Mouse (Mus musculus) right cerebral cortex, postnatal 25 days (tissue): ENCODE measurements around the gene Cyp26c1.

Experiments used
- DNase-seq: peaks from one replicate; pipeline ENCODE4 v3.0.0; 2022

The Cyp26c1 gene

DNA sequence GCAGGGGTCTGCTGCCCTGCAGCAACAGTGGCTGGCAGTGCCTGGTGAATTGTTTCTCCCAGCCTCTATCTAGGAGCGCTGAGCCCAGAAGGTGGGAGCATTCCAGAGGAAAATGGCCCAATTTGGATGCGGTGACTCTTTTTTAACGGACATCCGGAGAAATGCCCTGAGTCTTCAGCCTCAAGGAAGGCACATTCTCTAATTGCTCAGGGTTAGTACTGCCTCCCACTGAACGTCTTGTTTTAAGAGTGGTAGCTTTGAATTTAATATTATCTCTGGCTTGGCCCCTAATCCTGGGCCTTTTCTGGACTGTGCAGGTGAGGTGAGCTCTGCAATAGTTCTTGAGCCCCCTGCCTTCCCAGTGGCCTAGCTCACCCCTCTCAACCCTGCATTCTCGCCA, at the start of gene Cyp26c1:
Gene Cyp26c1 (plus strand): TSS at position 301 of the 400 bp plus-strand sequence.
- no peak for DNase-seq

DNA sequence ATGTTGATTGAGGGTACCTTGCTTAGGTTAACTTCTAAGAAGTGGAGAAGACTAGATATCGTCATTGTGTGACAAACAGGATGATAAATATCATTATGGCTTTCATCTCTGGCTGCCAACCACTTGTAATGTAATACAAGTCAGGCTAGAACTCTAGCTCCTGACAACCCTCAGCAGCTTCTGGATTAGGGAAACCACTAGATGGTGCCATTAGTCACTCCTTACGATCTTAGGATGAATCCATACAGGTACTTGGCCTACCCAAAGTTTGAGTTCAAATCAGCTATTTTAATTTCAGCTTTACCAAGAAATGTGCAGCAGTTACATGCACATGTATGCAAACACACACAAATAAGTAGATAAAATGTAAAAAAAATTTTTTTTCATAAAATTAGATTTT, 37.4 kb upstream of the Cyp26c1 start:
- no peak for DNase-seq

- no peak for DNase-seq
Observed at GRCm38 (mm10) chr19:37650526-37650925, 34.9 kb upstream of the Cyp26c1 start.

- no peak for DNase-seq
Observed at GRCm38 (mm10) chr19:37654012-37654411, 31.4 kb upstream of the Cyp26c1 start.

DNA sequence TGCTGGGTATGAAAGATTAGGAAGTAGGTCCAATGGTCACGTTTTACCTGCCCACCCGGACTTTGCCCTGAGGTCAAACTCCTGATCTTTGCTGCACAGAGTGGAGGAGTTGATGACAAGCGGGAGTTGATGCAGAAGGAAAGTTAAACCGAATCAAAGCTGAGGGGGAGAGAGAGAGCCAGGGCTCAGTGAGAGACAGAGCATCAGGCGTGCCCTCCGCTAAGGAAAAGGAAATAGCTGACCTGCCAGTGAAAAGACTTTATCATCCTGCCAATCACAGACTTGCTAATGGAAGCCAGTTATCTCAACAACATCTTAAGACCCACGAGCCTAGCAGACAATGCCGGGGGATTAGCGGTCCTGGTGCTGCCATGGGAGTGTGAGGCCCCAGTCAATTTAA, 28.9 kb upstream of the Cyp26c1 start:
- no peak for DNase-seq

DNA sequence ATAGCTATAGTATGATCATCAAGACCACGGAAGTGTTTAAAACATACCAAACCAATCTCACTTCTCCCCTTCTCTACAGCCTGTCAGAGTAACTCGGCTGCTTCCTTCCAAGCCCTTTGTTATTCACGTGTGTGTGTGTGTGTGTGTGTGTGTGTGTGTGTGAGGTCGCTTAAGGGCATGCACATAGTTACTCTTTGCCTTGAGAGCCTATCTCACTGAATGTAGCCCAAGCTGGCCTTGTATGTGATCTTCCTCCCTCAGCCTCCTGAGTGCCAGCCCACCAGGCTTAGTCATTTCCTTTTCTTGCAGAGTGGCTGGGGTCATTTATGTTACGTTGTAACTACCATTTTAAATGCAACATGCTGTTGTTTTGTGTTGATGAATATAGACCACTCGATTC, 20.1 kb upstream of the Cyp26c1 start:
- no peak for DNase-seq

DNA sequence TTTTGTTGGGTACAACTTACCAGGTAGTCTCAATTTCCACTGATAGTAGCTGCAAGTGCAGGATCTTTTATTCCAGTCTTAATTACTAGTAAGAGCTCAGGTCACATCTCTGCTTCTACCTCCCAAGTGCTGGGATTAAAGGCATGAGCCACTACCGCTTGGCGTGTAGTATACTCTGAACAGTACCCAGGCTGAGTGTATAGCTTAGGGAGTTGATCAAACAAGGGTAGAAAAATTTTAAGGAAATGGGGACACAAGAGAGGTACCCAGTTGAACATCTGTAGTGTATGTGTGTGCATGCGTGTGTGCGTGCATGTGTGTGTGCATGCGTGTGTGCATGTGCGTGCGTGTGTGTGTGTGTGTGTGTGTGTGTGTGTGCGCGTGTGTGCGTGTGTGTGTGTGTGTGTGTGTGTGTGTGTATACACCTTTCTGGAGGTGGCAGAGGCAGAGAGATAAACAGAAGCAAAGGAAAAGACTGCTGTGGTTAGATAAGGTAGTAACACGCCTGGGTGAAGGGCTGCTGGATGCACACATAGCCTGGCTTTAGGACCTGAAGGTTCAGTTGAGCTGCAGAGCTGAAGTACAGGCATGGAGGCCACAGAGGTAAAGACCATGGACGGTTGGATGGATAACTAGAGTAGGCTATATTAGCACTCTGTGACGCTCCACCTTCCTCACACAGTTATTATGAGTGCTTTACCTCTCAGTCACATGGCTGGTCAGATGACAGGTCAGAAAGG, 17.4 kb upstream of the Cyp26c1 start:
- no peak for DNase-seq

DNA sequence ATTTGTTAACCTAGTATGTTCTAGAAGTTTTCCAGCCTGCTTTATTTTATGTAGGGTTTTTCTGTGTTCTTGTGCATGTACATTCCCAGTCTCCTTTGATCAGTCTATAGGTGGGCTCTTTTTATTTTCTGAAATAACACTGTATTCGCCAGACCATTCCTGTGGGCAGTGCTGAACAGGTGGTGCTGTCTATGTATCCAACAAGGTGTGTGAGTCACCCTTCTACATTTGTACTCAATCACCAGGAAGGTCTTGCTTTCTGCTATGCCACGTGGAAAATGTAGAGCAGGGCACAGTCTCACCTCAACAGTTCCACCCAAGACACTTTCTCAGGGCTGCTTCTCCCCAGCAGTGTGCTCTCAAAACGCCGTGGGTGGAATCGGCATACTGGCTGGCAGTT, 16.7 kb upstream of the Cyp26c1 start:
- DNase-seq: no peak

DNA sequence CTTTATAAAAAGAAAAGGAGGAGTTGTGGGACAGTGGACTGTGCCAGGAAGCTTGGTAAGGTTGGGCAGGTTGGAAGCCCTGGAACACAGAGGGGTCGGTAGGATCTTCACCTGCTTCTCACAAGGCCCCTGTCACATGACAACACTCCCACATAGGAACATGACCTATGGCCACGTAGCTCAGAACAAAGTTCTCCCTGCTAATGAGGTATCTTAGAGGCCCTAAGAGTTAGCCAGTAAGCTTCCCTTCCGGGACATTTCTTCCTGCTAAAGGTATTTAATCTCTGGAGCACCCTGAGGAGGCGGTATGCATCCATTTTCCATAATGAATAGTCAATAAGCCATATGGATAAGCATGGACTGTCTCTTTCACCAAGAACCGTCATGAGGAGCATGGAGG, 15.9 kb upstream of the Cyp26c1 start:
- DNase-seq: no peak

DNA sequence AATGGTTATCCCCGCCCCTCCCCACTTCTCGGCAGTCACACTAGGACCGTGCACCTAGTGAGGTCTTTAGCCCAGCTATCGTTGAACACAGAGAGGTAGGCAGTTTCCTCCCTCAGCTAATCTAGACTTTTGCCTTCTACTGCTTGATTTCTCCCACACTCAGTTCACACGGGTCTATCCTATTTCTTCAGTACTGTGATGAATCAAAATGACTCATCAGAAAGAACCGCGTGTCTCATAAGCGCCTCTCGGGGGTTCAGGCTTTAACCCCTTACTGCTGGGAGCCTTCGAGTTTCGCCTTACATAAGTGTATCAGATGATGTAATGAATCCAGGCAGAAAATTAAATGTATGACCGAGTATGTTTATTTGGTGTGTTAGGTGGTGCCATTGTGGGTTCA, 12.0 kb upstream of the Cyp26c1 start:
- no peak for DNase-seq

- no peak for DNase-seq
Observed at GRCm38 (mm10) chr19:37686347-37686746, 966 bp downstream of the Cyp26c1 start.

GRCm38 (mm10) chr19:37686941-37687850, 1.8 kb downstream of the Cyp26c1 start:
- no peak for DNase-seq

- DNase-seq: no peak
Observed at GRCm38 (mm10) chr19:37689478-37689877, 4.1 kb downstream of the Cyp26c1 start.

GRCm38 (mm10) chr19:37690716-37691115, 5.3 kb downstream of the Cyp26c1 start:
- no peak for DNase-seq

- DNase-seq: peak; percentile 61
Observed at GRCm38 (mm10) chr19:37692879-37693278, 7.5 kb downstream of the Cyp26c1 start.

- no peak for DNase-seq
Observed at GRCm38 (mm10) chr19:37695146-37695545, 9.8 kb downstream of the Cyp26c1 start.

DNA sequence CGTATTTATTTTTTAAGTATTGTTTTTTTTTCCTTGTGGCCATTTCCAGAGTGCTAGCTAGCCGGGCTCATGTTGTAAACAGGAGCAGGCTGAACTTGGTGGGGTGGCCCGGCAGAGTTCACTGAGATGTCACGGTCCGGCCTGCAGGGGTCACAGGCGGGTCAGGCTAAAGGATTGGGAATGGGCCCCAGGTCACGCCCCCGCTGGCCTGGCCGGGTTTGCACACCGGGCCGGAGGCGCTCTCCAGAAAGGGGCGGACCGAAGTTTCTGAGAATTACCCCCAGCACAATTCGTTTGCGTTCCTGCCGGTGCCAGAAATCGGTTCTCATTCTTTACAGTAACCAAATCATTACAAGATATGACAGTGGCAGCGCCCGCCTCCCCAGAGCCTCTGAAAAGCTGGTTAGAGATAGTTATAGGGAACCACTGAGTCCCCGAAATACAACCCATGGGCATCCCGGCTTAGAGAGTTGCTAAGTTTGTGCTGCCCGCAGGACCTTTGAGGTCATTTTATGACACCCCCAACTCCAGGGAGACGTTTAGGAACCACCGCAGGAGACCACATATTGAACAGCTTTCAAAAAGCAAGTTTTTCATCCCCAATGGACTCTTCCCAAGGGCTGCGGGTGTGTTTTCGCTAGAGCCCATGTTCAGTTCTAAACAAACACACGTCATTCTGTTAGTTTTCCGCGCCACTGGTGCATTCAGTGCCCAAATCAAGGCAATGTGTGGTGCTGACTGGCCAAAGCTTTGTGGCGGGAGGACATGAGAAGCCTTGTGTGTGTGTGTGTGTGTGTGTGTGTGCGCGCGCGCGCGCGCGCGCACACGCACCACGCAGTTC, 10.6 kb downstream of the Cyp26c1 start:
- no peak for DNase-seq

- DNase-seq: no peak
Observed at GRCm38 (mm10) chr19:37696603-37697334, 11.4 kb downstream of the Cyp26c1 start.

GRCm38 (mm10) chr19:37697335-37697636, 11.9 kb downstream of the Cyp26c1 start:
- no peak for DNase-seq

- DNase-seq: peak; percentile 24
Observed at GRCm38 (mm10) chr19:37697651-37698272, 12.4 kb downstream of the Cyp26c1 start, which contains the start of gene Cyp26a1. Gene Cyp26a1, plus strand, starts transcription at chr19:37697798.

DNA sequence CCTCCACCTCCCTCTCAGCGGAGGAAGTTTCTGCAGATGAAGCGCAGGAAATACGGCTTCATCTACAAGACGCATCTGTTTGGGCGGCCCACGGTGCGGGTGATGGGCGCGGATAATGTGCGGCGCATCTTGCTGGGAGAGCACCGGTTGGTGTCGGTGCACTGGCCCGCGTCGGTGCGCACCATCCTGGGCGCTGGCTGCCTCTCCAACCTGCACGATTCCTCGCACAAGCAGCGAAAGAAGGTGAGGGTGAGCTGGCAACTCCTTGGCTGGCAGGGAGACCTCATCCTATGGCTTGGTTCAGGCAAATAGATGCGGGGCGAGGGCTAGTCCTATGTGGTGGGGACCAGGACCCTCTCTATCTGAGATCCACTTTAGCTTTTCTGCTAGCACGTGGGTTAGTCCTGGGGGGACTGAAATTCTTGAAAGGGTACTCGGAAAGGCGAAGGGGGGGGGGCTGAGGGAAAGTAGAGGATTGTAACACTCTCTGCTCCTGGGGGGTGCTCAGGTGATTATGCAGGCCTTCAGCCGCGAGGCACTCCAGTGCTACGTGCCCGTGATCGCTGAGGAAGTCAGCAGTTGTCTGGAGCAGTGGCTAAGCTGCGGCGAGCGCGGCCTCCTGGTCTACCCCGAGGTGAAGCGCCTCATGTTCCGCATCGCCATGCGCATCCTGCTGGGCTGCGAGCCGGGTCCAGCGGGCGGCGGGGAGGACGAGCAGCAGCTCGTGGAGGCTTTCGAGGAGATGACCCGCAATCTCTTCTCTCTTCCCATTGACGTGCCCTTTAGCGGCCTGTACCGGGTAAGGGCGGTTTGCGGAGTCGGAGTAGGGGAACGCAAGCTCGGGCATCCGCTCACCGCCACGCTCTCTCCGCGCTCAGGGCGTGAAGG, 13.1 kb downstream of the Cyp26c1 start:
- peak; percentile 21 for DNase-seq
